Mouse (Mus musculus) heart, postnatal 0 days (tissue): ENCODE measurements around the gene Tcn2. TPM values are rescaled to one million over a fixed set of nuclear protein-coding genes. Genes with fewer than 3 reads are reported as not detected.
A peak's percentile ranks its signal among the peaks of the same experiment; 100 is the strongest.
"Not testable (repeated sequence)": the region's sequence is repeated elsewhere in the genome, so short reads cannot be mapped to it uniquely, and the experiment has no call there.

Experiments
- ATAC-seq: fragments of 200-750 bp; cut with Nextera tagmentation; 2 replicates; pipeline ENCODE4 v1.8.0; 2017; ENCODE audit warnings: low read depth, moderate number of reproducible peaks, moderate library complexity; ENCODE audit not compliant: insufficient read depth
- DNase-seq: peaks from one replicate; pipeline ENCODE4 v3.0.0-alpha.2; 2016; ENCODE audit warnings: low spot score
- H3K27ac ChIP-seq: fragments of 300-500 bp; sonication (generic); 2 replicates; pipeline ENCODE4 v1.5.1; 2014; ENCODE audit warnings: low read depth, mild to moderate bottlenecking
- H3K27me3 ChIP-seq: fragments of 300-500 bp; sonication (generic); 2 replicates; pipeline ENCODE4 v1.6.1; 2014; ENCODE audit warnings: low read length, mixed read lengths; ENCODE audit not compliant: control insufficient read depth, insufficient read depth
- H3K36me3 ChIP-seq: fragments of 300-500 bp; sonication (generic); replicated peaks from 2 replicates; pipeline ENCODE4 v1.6.1; 2014; ENCODE audit warnings: low read length, mixed read lengths; ENCODE audit not compliant: control insufficient read depth, insufficient read depth
- H3K4me1 ChIP-seq: fragments of 300-500 bp; sonication (generic); 2 replicates; pipeline ENCODE4 v1.6.1; 2014; ENCODE audit warnings: antibody characterized with exemption; ENCODE audit not compliant: control insufficient read depth, insufficient read depth
- H3K4me2 ChIP-seq: fragments of 300-500 bp; sonication (generic); 2 replicates; pipeline ENCODE4 v1.6.1; 2014; ENCODE audit warnings: low read depth, mild to moderate bottlenecking, low read length, moderate library complexity
- H3K4me3 ChIP-seq: fragments of 300-500 bp; sonication (generic); 2 replicates; pipeline ENCODE4 v1.5.1; 2014; ENCODE audit warnings: low read depth, low read length
- H3K9ac ChIP-seq: fragments of 300-500 bp; sonication (generic); replicated peaks from 2 replicates; pipeline ENCODE4 v1.6.1; 2014; ENCODE audit warnings: low read depth, low read length, mixed read lengths
- H3K9me3 ChIP-seq: fragments of 300-500 bp; sonication (generic); replicated peaks from 2 replicates; pipeline ENCODE4 v1.6.1; 2016; ENCODE audit warnings: low read length; ENCODE audit not compliant: control insufficient read depth
- CTCF ChIP-seq: IDR thresholded peaks from 2 replicates; pipeline ENCODE4 v1.5.1; 2016; ENCODE audit warnings: antibody characterized with exemption, control low read depth, low read depth
- EP300 ChIP-seq: IDR thresholded peaks from 2 replicates; pipeline ENCODE4 v1.6.1; 2016; ENCODE audit warnings: antibody characterized with exemption, low read depth
- WGBS: fragments of 180-500 bp; shearing (Covaris S2); extraction: QIAGEN DNeasy Blood & Tissue Kit; methylation state at CpG from one replicate; pipeline ENCODE4 v1.1.7; 2014; 5-methylcytosine and 5-hydroxymethylcytosine counted together
- polyA plus RNA-seq: library from polyadenylated mRNA; unstranded; fragments of >200 nt; fragmentation: Nextera tagmentation; extraction: Ambion mirVana; gene quantifications from 2 replicates; pipeline ENCODE4 v1.2.1, GENCODE M21; 2015
- total RNA-seq: library from RNA; depleted of rRNA; stranded (reverse); fragments of >200 nt; gene quantifications from 2 replicates; pipeline ENCODE4 v1.2.3, GENCODE M21; 2014; ENCODE audit warnings: low replicate concordance

Tcn2 gene
- total and polyA plus RNA-seq, 2 experiments from 2014 or later: 67.2 to 113 TPM

GRCm38 (mm10) chr11:3963155-3963554, 31.2 kb upstream of the Tcn2 start:
- Histone ChIP-seq H3K9ac (0 out of 2 replicates have a peak overlapping the region, but pooled peaks have one; percentile 74), H3K4me1 (peaks cover 11% of the 10 kb centered on the region), H3K27me3 (no peaks in the 10 kb centered on the region), H3K36me3 (peaks cover 4% of the 10 kb centered on the region), H3K9me3 (no peaks in the 10 kb centered on the region), H3K4me3 (peak overlapping the region; percentile 75; the same call in 1 of the 2 replicates), H3K4me2 (peak overlapping the region; percentile 74), H3K27ac (peak overlapping the region; percentile 83)
- DNase-seq: no peak
- TF ChIP-seq EP300 (no peak), CTCF (no peak)
- ATAC-seq: no peak
- 82% methylated on average over 10 of the region's 10 CpGs for WGBS

GRCm38 (mm10) chr11:3961761-3962160, 29.8 kb upstream of the Tcn2 start:
- no peak overlapping the region for H3K4me3 ChIP-seq
- H3K9ac ChIP-seq: no peak overlapping the region
- no peak for TF ChIP-seq EP300
- no peak for TF ChIP-seq CTCF
- H3K27me3 ChIP-seq: no peaks in the 10 kb centered on the region
- ATAC-seq (no peak), DNase-seq (no peak)
- H3K27ac ChIP-seq: no peak overlapping the region
- H3K36me3 ChIP-seq: no peaks in the 10 kb centered on the region; the same call in 1 of the 2 replicates
- peaks cover 11% of the 10 kb centered on the region for H3K4me1 ChIP-seq
- WGBS: 62% methylated on average over 3 of the region's 3 CpGs
- H3K4me2 ChIP-seq: no peak overlapping the region
- H3K9me3 ChIP-seq: no peaks in the 10 kb centered on the region

GRCm38 (mm10) chr11:3960901-3961300, 28.9 kb upstream of the Tcn2 start:
- DNase-seq (no peak), ATAC-seq (no peak)
- TF ChIP-seq EP300: no peak
- TF ChIP-seq CTCF: no peak
- Histone ChIP-seq H3K36me3 (no peaks in the 10 kb centered on the region), H3K4me1 (peaks cover 11% of the 10 kb centered on the region), H3K9ac (no peak overlapping the region), H3K27ac (no peak overlapping the region), H3K27me3 (no peaks in the 10 kb centered on the region), H3K4me2 (no peak overlapping the region), H3K4me3 (no peak overlapping the region), H3K9me3 (no peaks in the 10 kb centered on the region)
- WGBS: 33% methylated on average over 2 of the region's 2 CpGs

GRCm38 (mm10) chr11:3955371-3955770, 23.4 kb upstream of the Tcn2 start:
- not testable (repeated sequence) for H3K4me2 ChIP-seq, DNase-seq, H3K27ac ChIP-seq, H3K9ac ChIP-seq, H3K27me3 ChIP-seq, H3K4me1 ChIP-seq, ATAC-seq, H3K4me3 ChIP-seq, H3K36me3 ChIP-seq, H3K9me3 ChIP-seq
- 74% methylated on average over 4 of the region's 4 CpGs for WGBS

GRCm38 (mm10) chr11:3954876-3955275, 22.9 kb upstream of the Tcn2 start:
- not testable (repeated sequence) for H3K4me1 ChIP-seq, ATAC-seq, H3K36me3 ChIP-seq, H3K9me3 ChIP-seq, H3K9ac ChIP-seq, H3K4me3 ChIP-seq, H3K27me3 ChIP-seq, H3K4me2 ChIP-seq, H3K27ac ChIP-seq, DNase-seq
- WGBS: 77% methylated on average over 5 of the region's 5 CpGs

GRCm38 (mm10) chr11:3946386-3946785, 14.4 kb upstream of the Tcn2 start:
- ATAC-seq (no peak), DNase-seq (no peak)
- TF ChIP-seq EP300 (no peak), CTCF (no peak)
- Histone ChIP-seq H3K36me3 (no peaks in the 10 kb centered on the region), H3K27me3 (no peaks in the 10 kb centered on the region), H3K27ac (no peak overlapping the region), H3K9ac (no peak overlapping the region), H3K9me3 (no peaks in the 10 kb centered on the region), H3K4me3 (no peak overlapping the region), H3K4me2 (no peak overlapping the region), H3K4me1 (no peaks in the 10 kb centered on the region)
- 26% methylated on average over 1 of the region's 1 CpGs for WGBS
